Comparison of ENCODE assay signal across 8 mouse cellular contexts in genomic region chr4:155473319-155473718, GRCm38 (mm10). TPM values are rescaled to one million over a fixed set of nuclear protein-coding genes. Genes with fewer than 3 reads are reported as not detected.
A peak's percentile ranks its signal among the peaks of the same experiment; 100 is the strongest.
DNase-seq lines count a peak whose midpoint lies in the region; ATAC-seq lines count a peak whose summit lies in the region.

No protein-coding gene starts in this region.

- WGBS in kidney, embryonic 16.5 days, result 49% methylated on average over 5 of the region's 5 CpGs

- H3K9me3 ChIP-seq in kidney, embryonic 16.5 days (ENCODE audit: low read length), result no peaks in the 10 kb centered on the region

- H3K27ac ChIP-seq in kidney, embryonic 16.5 days (ENCODE audit: low read length), result no peak overlapping the region

- H3K27me3 ChIP-seq in kidney, embryonic 16.5 days (ENCODE audit: insufficient read depth, low read length), result no peaks in the 10 kb centered on the region

- H3K36me3 ChIP-seq in kidney, embryonic 16.5 days (ENCODE audit: insufficient read depth, low read length), result no peaks in the 10 kb centered on the region

- 0 out of 2 replicates have a peak, but pooled peaks have one; percentile 16 for ATAC-seq in kidney, embryonic 16.5 days (ENCODE audit: low FRiP score, low TSS enrichment)

- DNase-seq in kidney, adult 18-20 months, result no peak
- peak; percentile 45 for DNase-seq in R1 (ENCODE audit: low read depth, low spot score)
- DNase-seq in cerebellum, postnatal 14 days, result peak; percentile 93
- peak; percentile 49 to 57 for DNase-seq in kidney, postnatal 4 days
- DNase-seq in right cerebral cortex, adult 18-20 months, result no peak
- DNase-seq in left cerebral cortex, adult 18-20 months (ENCODE audit: low spot score in 2 of 2), result no peak
- DNase-seq in thymus, postnatal 25 days, result no peak

- no peaks in the 10 kb centered on the region for H3K4me1 ChIP-seq in kidney, embryonic 16.5 days (ENCODE audit: insufficient read depth, low read length)

- H3K4me2 ChIP-seq in kidney, embryonic 16.5 days (replicated peaks; ENCODE audit: low read depth, low read length), result no peak overlapping the region

- no peak overlapping the region for H3K9ac ChIP-seq in kidney, embryonic 16.5 days (replicated peaks; ENCODE audit: low read length)

- no peak overlapping the region for H3K4me3 ChIP-seq in kidney, embryonic 16.5 days (ENCODE audit: low read length)

RNA-seq across cellular contexts. Expression of gene Tmem52, which starts 4.4 kb away (rescaled TPM):
- polyA plus RNA-seq in kidney, embryonic 16.5 days (2015; fragmentation: Nextera tagmentation; extraction: Ambion mirVana), result 1.9 and 2.2 TPM in 2 replicates
- total RNA-seq in left cerebral cortex, adult 18-20 months (2021), result 1 to 10 TPM; 1.1 to 1.8 TPM

RNA-seq across cellular contexts. Expression of gene Gnb1, which starts 17.8 kb away (rescaled TPM):
- polyA plus RNA-seq in kidney, embryonic 16.5 days (2015; fragmentation: Nextera tagmentation; extraction: Ambion mirVana), result 413 and 477 TPM in 2 replicates
- total RNA-seq in left cerebral cortex, adult 18-20 months (2021), result 100 to 1,000 TPM; 859 to 881 TPM

Comparison
In these comparisons a context has a peak if more than half of its experiments do, and no peak if none do; other contexts are left out.
1. DNase-seq: peak in R1 (single experiment), cerebellum, postnatal 14 days (2 of 2) and kidney, postnatal 4 days (2 of 2); none in kidney, adult 18-20 months (single experiment), right cerebral cortex, adult 18-20 months (single experiment), left cerebral cortex, adult 18-20 months (0 of 2) and thymus, postnatal 25 days (single experiment).